Mouse (Mus musculus) liver, embryonic 12.5 days (tissue): Measurements from ENCODE around the gene Mchr1. TPM values are rescaled to one million over a fixed set of nuclear protein-coding genes. Genes with fewer than 3 reads are reported as not detected.
"Not testable (repeated sequence)": the region's sequence is repeated elsewhere in the genome, so short reads cannot be mapped to it uniquely, and the experiment has no call there.

ENCODE experiments used
- ATAC-seq: fragments of 200-750 bp; cut with Nextera tagmentation; 2 replicates; pipeline ENCODE4 v1.8.0; 2017; ENCODE audit warnings: moderate number of reproducible peaks, mild to moderate bottlenecking, moderate library complexity
- H3K27ac ChIP-seq: fragments of 300-500 bp; sonication (generic); 2 replicates; pipeline ENCODE4 v1.5.1; 2016; ENCODE audit warnings: mild to moderate bottlenecking
- H3K27me3 ChIP-seq: fragments of 300-500 bp; sonication (generic); replicated peaks from 2 replicates; pipeline ENCODE4 v1.6.1; 2016; ENCODE audit warnings: mild to moderate bottlenecking, moderate library complexity
- H3K36me3 ChIP-seq: fragments of 300-500 bp; sonication (generic); 2 replicates; pipeline ENCODE4 v1.6.1; 2016; ENCODE audit warnings: mild to moderate bottlenecking, moderate library complexity
- H3K4me1 ChIP-seq: fragments of 300-500 bp; sonication (generic); 2 replicates; pipeline ENCODE4 v1.6.1; 2016
- H3K4me2 ChIP-seq: fragments of 300-500 bp; sonication (generic); 2 replicates; pipeline ENCODE4 v1.6.1; 2016; ENCODE audit warnings: mild to moderate bottlenecking, moderate library complexity
- H3K4me3 ChIP-seq: fragments of 300-500 bp; sonication (generic); 2 replicates; pipeline ENCODE4 v1.5.1; 2016; ENCODE audit warnings: mild to moderate bottlenecking, moderate library complexity
- H3K9ac ChIP-seq: fragments of 300-500 bp; sonication (generic); 2 replicates; pipeline ENCODE4 v1.6.1; 2016; ENCODE audit warnings: mild to moderate bottlenecking, moderate library complexity
- H3K9me3 ChIP-seq: fragments of 300-500 bp; sonication (generic); replicated peaks from 2 replicates; pipeline ENCODE4 v1.6.1; 2016; ENCODE audit warnings: mild to moderate bottlenecking, moderate library complexity
- WGBS: fragments of 180-500 bp; shearing (Covaris S2); methylation state at CpG from one replicate; pipeline ENCODE4 v1.1.7; 2016; ENCODE audit not compliant: insufficient replicate concordance; 5-methylcytosine and 5-hydroxymethylcytosine counted together
- polyA plus RNA-seq: library from polyadenylated mRNA; unstranded; fragments of >200 nt; fragmentation: Nextera tagmentation; extraction: Ambion mirVana; gene quantifications from 2 replicates; pipeline ENCODE4 v1.2.1, GENCODE M21; 2016

Mchr1 gene
- polyA plus RNA-seq, 1 experiment from 2014 or later = not detected

DNA sequence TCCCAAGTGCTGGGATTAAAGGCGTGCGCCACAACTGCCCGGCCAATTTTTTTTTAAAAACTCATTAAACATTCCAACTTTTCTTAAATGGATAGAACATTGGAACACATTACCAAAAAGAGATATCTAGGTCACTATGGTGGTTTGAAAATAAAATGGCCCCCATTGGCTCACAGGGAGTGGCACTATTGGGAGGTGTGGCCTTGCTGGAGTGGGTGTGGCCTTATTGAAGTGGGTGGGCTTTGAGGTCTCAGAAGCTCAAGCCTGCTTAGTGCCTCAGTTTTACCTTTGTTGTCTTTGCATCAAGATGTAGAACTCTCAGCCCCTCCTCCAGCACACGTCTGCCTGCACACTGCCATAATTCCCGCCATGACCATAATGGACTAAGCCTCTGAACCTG is 32.8 kb upstream of the Mchr1 start:
- Histone ChIP-seq H3K4me2 (no peak overlapping the region), H3K4me3 (no peak overlapping the region), H3K27ac (no peak overlapping the region), H3K27me3 (no peaks in the 10 kb centered on the region), H3K9me3 (no peaks in the 10 kb centered on the region), H3K4me1 (peaks cover 6% of the 10 kb centered on the region), H3K36me3 (no peaks in the 10 kb centered on the region), H3K9ac (no peak overlapping the region)
- 78% methylated on average over 5 of the region's 5 CpGs for WGBS
- ATAC-seq = no peak

DNA sequence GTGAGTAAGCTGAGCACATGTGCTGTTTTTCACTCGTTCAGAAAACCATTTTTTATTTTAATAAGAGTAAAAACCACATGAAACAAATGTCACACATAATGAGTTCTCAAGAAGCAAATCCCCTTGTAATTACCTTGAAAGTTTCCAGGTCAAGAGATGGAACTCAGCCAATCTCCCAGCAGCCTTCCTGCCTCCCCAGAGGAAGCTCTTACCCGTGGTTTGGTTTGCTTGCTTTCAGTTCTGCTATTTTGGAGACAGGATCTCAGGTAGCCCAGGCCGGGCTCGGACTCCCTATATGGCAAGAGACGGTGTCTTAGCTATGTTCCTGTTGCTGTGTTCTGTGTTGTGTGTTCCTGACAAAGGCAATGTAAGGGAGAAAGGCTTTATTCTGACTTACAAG is 24.8 kb upstream of the Mchr1 start:
- H3K9me3 ChIP-seq = no peaks in the 10 kb centered on the region
- no peak overlapping the region for H3K4me2 ChIP-seq
- H3K27ac ChIP-seq = no peak overlapping the region
- no peak overlapping the region for H3K4me3 ChIP-seq
- no peaks in the 10 kb centered on the region for H3K27me3 ChIP-seq
- 44% methylated on average over 5 of the region's 5 CpGs for WGBS
- no peaks in the 10 kb centered on the region for H3K4me1 ChIP-seq
- no peaks in the 10 kb centered on the region for H3K36me3 ChIP-seq
- ATAC-seq = no peak
- no peak overlapping the region for H3K9ac ChIP-seq

DNA sequence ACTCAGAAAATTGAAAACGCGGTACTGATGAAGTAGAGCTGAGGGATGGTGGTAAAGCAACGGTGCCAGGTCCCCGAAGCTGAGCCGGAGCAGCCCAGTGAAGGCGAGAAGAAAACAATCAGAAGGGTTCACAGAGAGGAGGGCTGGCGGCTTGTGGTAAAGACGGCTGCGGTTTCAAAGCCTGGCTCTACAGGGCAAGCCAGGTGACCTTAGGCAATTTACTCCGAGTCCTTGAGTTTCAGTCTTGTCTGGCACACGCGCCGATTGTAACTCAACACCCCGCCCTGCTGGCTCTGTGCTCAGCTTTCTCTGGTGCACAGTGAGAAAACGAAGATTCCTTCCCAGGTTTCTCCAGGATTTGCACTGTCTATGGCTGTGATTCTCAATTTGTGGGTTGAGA is 22.3 kb upstream of the Mchr1 start:
- no peak overlapping the region for H3K9ac ChIP-seq
- H3K4me3 ChIP-seq = no peak overlapping the region
- ATAC-seq = no peak
- H3K36me3 ChIP-seq = no peaks in the 10 kb centered on the region
- H3K4me1 ChIP-seq = no peaks in the 10 kb centered on the region
- 0 out of 2 replicates have a peak, but pooled peaks cover 4% of the 10 kb centered on the region for H3K27me3 ChIP-seq
- WGBS = 69% methylated on average over 15 of the region's 15 CpGs
- no peak overlapping the region for H3K27ac ChIP-seq
- H3K4me2 ChIP-seq = no peak overlapping the region
- no peaks in the 10 kb centered on the region for H3K9me3 ChIP-seq

DNA sequence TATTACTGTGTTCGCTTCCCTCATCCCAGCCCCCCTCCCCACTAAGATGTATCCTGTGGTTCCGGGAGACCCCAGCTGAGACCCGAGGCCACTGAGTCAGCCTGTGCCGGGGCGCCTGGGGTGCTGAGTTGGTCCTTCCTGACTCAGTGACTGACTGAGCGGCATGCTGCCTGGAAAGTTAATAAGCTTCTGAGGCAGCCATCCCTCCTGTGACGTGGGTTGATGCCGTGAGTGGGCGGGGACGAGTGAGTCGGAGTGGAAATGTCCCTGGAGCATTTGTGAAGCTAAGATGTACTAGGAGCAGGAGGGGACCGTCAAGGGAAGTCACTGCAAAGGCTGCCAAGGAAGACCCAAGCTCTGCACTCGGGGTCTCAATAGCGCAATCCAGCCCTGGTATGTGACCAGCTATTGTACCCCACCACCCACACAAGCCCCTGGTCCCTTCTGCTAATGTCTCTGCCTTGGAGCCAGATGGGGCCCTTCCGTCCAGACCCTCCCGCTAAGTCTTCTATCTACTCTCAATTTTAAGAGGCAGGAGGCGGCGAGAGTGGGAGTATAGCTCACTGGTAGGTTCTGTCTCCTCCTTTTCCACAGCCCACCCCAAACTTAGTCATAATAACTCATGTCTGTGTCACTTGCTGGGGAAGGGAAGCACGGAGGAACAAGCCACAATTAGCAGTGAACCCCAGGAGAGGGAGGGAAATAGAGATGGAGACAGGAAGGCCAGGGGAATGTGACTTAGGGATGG is 18.2 kb upstream of the Mchr1 start:
- Histone ChIP-seq H3K9ac (no peak overlapping the region), H3K27ac (no peak overlapping the region), H3K4me3 (no peak overlapping the region), H3K36me3 (no peaks in the 10 kb centered on the region), H3K27me3 (peaks cover 8% of the 10 kb centered on the region; the same call in 1 of the 2 replicates), H3K4me1 (no peaks in the 10 kb centered on the region), H3K9me3 (no peaks in the 10 kb centered on the region), H3K4me2 (no peak overlapping the region)
- no peak for ATAC-seq
- WGBS = 72% methylated on average over 19 of the region's 19 CpGs

DNA sequence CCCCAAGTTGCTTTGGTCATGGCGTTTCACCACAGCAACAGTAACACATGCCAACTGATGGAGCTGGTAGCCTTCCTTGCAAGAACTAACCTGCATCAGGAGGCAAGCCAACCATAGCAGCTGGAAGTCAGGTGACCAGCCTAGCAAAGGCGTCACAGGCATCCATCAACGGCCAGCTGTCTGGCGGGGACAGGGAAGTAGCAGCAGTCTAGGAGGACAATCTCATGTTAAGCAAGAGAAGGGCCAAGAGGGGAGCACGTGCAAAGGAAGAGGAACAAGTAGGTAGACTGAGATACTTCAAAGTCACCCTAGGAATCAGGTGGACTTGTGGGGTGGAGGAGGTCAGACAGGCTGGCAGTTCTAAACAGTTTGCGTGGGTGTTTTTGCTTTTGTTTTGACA is 16.2 kb upstream of the Mchr1 start:
- Histone ChIP-seq H3K9me3 (no peaks in the 10 kb centered on the region), H3K4me1 (no peaks in the 10 kb centered on the region), H3K9ac (no peak overlapping the region), H3K4me3 (no peak overlapping the region), H3K4me2 (no peak overlapping the region), H3K36me3 (no peaks in the 10 kb centered on the region), H3K27ac (no peak overlapping the region), H3K27me3 (peaks cover 8% of the 10 kb centered on the region; the same call in 1 of the 2 replicates)
- 41% methylated on average over 6 of the region's 6 CpGs for WGBS
- ATAC-seq = no peak

DNA sequence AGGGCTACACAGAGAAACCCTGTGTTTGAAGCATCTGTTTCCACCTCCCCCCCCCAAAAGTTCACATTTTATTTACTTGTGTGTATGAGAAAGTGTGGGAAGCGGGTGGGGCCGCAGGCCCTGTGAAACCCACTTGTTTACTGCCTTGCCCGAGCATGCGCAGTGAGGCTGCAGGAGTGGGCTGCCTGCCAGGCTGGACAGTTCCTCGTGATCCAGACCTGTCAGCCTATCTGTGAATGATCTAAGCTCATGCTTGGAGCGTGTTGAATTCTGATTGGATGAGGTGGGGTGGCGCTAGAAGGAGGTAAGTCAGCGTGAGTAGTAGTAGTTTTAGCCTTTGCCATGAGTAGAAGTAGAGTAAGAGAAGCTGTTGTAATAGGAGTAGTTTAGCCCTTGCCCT is 15.2 kb upstream of the Mchr1 start:
- H3K27me3 ChIP-seq, H3K4me1 ChIP-seq, H3K27ac ChIP-seq, H3K4me2 ChIP-seq, H3K9ac ChIP-seq, H3K9me3 ChIP-seq, H3K4me3 ChIP-seq, H3K36me3 ChIP-seq, ATAC-seq: not testable (repeated sequence)
- WGBS = 64% methylated on average over 8 of the region's 8 CpGs

DNA sequence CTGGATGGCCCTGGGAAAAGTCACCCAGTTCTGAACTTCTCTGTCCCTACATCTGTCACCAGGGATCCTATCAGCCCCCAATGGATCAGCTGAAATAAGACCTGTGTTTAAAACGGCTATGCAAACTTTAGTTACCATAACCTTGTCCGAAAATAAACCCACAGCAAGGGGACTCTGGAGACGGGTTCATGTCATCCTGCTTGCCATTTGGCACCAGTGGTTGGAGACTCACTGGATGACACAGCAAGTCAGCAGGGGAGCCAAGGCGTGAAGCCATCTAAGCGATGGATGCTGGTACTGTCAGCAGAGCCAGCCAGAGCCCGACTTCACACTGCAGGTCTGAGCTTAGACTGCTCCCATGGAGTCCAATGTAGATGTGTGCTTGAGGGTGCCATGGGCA is 13.9 kb upstream of the Mchr1 start:
- 53% methylated on average over 6 of the region's 6 CpGs for WGBS
- no peak for ATAC-seq

DNA sequence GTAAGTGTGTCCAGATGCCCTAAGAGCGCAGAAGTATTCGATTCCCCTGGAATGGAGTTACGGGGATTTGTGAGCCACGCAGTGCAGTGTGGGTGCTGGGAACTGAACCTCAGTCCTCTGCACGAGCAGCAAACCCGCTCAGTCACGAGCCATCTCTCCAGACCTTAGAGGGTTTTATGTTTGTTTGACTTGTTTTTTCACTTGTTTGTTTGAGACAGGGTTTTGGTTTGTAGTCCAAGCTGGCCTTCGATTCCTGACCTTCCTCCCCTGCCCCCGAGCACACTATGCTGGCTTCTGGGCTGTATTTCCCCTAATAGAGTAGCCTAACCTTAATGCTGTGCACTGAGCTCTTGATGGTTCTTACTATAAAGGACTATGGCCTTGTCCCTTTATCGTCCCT is 10.3 kb upstream of the Mchr1 start:
- H3K4me2 ChIP-seq = no peak overlapping the region
- H3K9me3 ChIP-seq = no peaks in the 10 kb centered on the region
- H3K27me3 ChIP-seq = peaks cover 4% of the 10 kb centered on the region; the same call in 1 of the 2 replicates
- H3K9ac ChIP-seq = no peak overlapping the region
- no peak for ATAC-seq
- no peaks in the 10 kb centered on the region for H3K4me1 ChIP-seq
- no peak overlapping the region for H3K27ac ChIP-seq
- no peaks in the 10 kb centered on the region for H3K36me3 ChIP-seq
- 68% methylated on average over 10 of the region's 10 CpGs for WGBS
- no peak overlapping the region for H3K4me3 ChIP-seq

More for the DNA sequence above, 13.9 kb upstream of the Mchr1 start:
- Histone ChIP-seq H3K36me3 (no peaks in the 10 kb centered on the region), H3K9me3 (no peaks in the 10 kb centered on the region), H3K27me3 (peaks cover 8% of the 10 kb centered on the region; the same call in 1 of the 2 replicates), H3K4me2 (no peak overlapping the region), H3K4me3 (no peak overlapping the region), H3K4me1 (no peaks in the 10 kb centered on the region), H3K9ac (no peak overlapping the region), H3K27ac (no peak overlapping the region)

DNA sequence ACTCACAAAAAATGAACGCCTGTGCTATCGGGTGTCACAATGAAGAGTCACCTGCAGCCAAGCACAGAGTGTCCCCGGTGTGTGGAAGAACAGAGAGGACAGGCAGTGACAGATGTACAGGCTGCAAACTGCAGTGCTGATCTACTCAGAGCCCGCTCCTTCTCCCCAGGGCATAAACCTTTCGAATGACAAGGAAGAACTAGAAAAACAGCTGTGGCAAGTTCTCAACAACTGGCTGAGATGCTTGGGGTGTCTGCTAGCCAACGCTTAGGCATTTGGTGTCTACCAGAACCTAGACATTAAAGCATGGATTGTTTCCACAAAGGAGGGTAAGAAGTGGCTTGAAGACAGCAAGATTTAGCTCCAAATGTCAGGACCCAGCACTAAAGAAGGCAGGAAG is 9.6 kb upstream of the Mchr1 start:
- Histone ChIP-seq H3K4me2 (no peak overlapping the region), H3K4me3 (no peak overlapping the region), H3K27ac (no peak overlapping the region), H3K9me3 (no peaks in the 10 kb centered on the region), H3K36me3 (no peaks in the 10 kb centered on the region), H3K27me3 (peaks cover 3% of the 10 kb centered on the region; the same call in 1 of the 2 replicates), H3K9ac (no peak overlapping the region), H3K4me1 (no peaks in the 10 kb centered on the region)
- ATAC-seq = no peak
- WGBS = 70% methylated on average over 6 of the region's 6 CpGs

DNA sequence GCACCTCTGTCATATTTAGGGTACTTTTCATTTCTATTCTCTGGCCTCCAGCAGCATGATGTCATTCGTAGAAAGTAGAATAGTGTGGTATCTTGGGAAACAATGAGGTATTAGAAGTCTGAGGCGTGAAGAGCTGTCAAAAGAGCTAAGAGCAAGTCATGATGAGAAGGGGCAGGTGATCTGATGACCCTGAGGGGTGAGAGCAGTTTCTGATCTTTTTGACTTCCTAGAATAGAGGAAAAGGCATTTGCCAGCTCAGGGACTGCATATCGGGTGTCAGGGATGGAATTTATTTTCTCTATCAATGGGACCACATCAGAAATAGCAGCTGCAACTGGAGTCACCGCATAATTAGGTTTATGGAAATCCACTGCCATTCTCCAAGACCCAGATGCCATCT is 8.5 kb upstream of the Mchr1 start:
- Histone ChIP-seq H3K4me1 (no peaks in the 10 kb centered on the region), H3K36me3 (no peaks in the 10 kb centered on the region), H3K4me3 (no peak overlapping the region), H3K27me3 (no peaks in the 10 kb centered on the region), H3K9me3 (no peaks in the 10 kb centered on the region), H3K27ac (no peak overlapping the region), H3K4me2 (no peak overlapping the region), H3K9ac (no peak overlapping the region)
- 69% methylated on average over 4 of the region's 4 CpGs for WGBS
- no peak for ATAC-seq

DNA sequence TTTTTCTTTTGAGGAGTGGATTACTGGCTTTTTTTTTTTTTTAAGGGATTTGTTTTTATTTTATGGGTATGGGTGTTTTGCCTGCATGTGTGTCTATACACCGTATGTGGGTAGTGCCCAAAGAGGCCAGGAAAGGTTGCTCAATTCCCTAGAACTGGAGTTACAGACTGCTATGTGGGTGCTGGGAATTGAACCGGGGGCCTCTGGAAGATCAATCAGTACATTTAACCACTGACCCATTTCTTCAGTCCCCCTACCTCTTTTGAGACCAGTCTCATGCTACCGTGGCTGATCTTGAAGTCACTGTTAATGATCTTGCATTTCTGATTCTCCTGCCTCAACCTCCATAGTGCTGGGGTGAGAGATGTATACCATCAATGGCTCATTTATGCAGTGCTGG is 8.0 kb upstream of the Mchr1 start:
- WGBS = 68% methylated on average over 3 of the region's 3 CpGs
- H3K27me3 ChIP-seq = 0 out of 2 replicates have a peak, but pooled peaks cover 3% of the 10 kb centered on the region
- ATAC-seq = no peak

DNA sequence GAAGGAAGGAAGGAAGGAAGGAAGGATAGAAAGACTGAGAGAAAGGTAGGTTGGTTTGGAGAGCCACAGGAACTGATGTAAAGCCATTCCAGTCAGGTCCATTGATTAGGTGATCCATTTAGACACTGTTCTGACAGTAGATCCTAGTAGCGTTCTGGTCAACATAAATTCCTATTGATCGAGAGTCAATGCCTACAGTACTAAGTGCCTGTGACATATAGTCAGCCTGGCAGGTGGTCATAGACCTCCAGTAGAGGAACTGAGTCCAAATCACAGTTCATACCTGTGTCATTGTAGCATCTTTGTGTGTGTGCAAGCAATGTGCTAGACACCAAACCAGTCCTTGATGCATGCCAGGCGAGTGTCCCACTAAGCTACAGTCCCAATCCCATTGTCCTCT is 7.0 kb upstream of the Mchr1 start:
- ATAC-seq = no peak
- peaks cover 7% of the 10 kb centered on the region; the same call in 1 of the 2 replicates for H3K27me3 ChIP-seq
- 63% methylated on average over 3 of the region's 3 CpGs for WGBS
- H3K36me3 ChIP-seq = no peaks in the 10 kb centered on the region
- H3K4me2 ChIP-seq = no peak overlapping the region
- H3K4me1 ChIP-seq = no peaks in the 10 kb centered on the region
- H3K27ac ChIP-seq = no peak overlapping the region
- H3K4me3 ChIP-seq = no peak overlapping the region
- H3K9me3 ChIP-seq = no peaks in the 10 kb centered on the region
- no peak overlapping the region for H3K9ac ChIP-seq

More for the DNA sequence above, 8.0 kb upstream of the Mchr1 start:
- H3K27ac ChIP-seq = no peak overlapping the region
- H3K9me3 ChIP-seq = no peaks in the 10 kb centered on the region
- H3K4me2 ChIP-seq = no peak overlapping the region
- no peak overlapping the region for H3K9ac ChIP-seq
- no peaks in the 10 kb centered on the region for H3K4me1 ChIP-seq
- no peak overlapping the region for H3K4me3 ChIP-seq
- no peaks in the 10 kb centered on the region for H3K36me3 ChIP-seq

DNA sequence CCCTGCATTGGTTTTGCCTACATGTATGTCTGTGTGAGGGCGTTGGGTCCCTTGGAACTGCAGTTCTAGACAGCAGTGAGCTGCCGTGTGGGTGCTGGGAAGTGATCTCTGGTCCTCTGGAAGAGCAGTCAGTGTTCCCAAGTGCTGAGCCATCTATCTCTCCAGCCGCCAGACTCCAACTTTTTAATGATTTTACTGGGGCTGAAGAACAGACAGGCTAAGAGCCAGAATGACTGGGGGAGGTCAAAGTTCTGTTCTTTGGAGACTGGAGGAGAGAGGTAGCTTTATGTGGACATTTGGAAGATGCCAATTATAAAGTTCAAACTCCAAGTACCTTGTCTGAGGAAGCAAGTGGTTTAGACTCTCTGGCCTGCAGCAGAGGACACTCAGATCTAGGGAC is 5.5 kb upstream of the Mchr1 start:
- H3K4me3 ChIP-seq = no peak overlapping the region
- H3K9me3 ChIP-seq = no peaks in the 10 kb centered on the region
- H3K9ac ChIP-seq = no peak overlapping the region
- no peak overlapping the region for H3K27ac ChIP-seq
- peaks cover 4% of the 10 kb centered on the region; the same call in 1 of the 2 replicates for H3K4me1 ChIP-seq
- 62% methylated on average over 3 of the region's 3 CpGs for WGBS
- ATAC-seq = no peak
- no peak overlapping the region for H3K4me2 ChIP-seq
- H3K36me3 ChIP-seq = no peaks in the 10 kb centered on the region
- peaks cover 21% of the 10 kb centered on the region for H3K27me3 ChIP-seq
